Mouse (Mus musculus) thymus, adult 2 months (tissue): ENCODE results near the gene Zfp473.

Source experiments
- CTCF ChIP-seq: fragments of 200-500 bp; IDR thresholded peaks from 2 replicates; pipeline ENCODE4 v1.5.1; 2012; ENCODE audit warnings: mild to moderate bottlenecking, control low read depth, low read length, moderate library complexity, borderline replicate concordance; ENCODE audit not compliant: control insufficient read depth, poor library complexity, insufficient read depth; ENCODE audit errors: extremely low read depth
- POLR2A ChIP-seq: fragments of 200-500 bp; IDR thresholded peaks from 2 replicates; pipeline ENCODE4 v1.6.1; 2012; ENCODE audit warnings: mild to moderate bottlenecking, low read length, control low read depth, moderate library complexity; ENCODE audit not compliant: control insufficient read depth, poor library complexity, insufficient read depth; ENCODE audit errors: extremely low read depth

DNA sequence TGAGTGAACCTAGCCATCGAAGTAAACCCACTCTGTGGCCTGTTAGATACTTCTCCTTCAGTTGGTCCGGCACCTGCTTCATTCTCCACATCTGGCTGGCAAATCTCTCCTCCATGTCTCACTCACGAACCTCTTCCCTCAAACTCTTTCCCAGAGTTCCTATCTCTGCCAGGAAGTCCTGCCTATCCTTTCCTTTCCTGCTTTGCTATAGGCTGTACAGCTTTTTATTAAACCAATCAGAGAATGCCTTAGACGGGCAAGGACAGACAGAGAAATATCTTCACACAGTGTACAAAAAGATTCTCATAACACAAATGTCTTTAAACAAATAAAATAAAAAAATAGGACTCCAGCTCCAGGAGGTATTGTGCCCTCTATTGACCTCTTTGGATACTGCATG is 45.8 kb downstream of the Zfp473 start:
- TF ChIP-seq CTCF: no peak
- TF ChIP-seq POLR2A: no peak
